Mouse (Mus musculus) yolk sac, embryonic 10.5 days (tissue): Measurements from ENCODE around the gene Pex5l.

Experiments
- DNase-seq: peaks from one replicate; pipeline ENCODE4 v3.0.0-alpha.2; 2017; ENCODE audit warnings: low spot score

The Pex5l gene

DNA sequence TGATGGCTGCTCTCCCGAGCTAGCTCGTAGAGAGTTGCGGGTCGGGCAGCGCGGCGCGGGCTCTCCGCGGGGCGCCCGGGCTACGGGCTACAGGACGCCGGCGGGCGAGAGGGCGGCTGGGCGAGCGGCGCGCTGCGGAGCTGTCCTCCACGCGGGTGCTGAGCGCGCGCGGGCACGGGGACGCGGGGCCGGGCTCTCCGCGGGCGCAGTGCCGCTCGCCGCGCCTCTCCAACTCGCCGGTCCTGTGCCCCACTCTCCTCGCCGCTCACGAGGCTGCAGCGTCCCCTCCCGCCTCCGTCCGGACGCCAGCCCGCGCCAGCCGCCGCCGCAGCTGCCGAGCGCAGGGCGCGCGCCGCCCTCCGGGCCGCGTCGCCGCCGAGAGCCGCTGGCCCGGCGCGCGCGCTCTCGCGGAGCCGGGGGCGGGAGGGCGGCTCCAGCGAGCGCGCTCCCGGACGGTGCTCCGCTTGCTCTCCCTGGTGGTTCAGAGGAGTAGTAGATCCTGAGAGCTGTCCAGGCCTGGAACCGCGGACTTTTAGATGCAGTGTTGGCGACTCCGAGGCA lies at the start of gene Pex5l:
Pex5l (minus strand) TSS at position 347 of the 561 bp plus-strand sequence.
- DNase-seq, result peak; percentile 54

DNA sequence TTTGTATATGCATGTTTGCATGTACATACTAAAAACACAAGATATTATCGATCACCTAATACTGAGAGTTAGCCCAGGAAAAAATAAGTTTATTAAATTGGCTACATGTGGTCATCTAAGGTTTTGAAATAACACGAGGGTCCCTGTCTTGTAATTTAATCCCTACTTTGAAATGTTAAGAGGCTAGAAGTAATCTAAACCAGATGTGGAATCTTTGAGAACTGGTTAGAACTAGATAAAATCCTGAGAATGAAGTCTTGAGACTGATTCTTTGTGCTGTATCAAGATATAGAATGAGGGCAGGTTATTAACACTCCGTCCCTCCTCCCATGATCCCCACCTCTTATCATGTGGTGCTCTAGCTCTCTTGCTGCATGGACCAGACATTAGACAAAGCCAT lies 22.1 kb upstream of the Pex5l start:
- no peak for DNase-seq

GRCm38 (mm10) chr3:33163821-33164220 lies 20.8 kb upstream of the Pex5l start:
- DNase-seq, result no peak

- no peak for DNase-seq
Observed at GRCm38 (mm10) chr3:33143592-33143991, 545 bp upstream of the Pex5l start.

GRCm38 (mm10) chr3:33142398-33142797 lies 649 bp downstream of the Pex5l start:
- peak; percentile 14 for DNase-seq

- DNase-seq, result no peak
Observed at GRCm38 (mm10) chr3:33129944-33130343, 13.1 kb downstream of the Pex5l start.

DNA sequence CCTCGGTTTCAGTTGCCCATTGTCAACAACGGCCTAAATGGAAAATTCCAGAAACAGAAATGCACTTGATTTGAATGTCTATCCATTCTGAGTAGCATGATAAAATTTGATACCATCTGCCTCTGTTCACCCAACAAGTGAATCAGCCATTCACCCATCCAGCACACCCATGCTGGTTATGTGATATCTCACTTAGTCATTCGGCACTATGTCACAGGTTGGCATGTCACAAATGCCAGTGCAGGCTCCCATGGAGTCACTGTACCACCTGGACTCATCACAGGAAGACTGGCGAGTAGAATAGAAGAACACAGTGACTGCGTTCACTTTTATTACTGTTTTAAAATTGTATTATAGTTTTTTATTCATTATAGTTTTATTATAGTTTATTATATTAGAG lies 18.3 kb downstream of the Pex5l start:
- no peak for DNase-seq

DNA sequence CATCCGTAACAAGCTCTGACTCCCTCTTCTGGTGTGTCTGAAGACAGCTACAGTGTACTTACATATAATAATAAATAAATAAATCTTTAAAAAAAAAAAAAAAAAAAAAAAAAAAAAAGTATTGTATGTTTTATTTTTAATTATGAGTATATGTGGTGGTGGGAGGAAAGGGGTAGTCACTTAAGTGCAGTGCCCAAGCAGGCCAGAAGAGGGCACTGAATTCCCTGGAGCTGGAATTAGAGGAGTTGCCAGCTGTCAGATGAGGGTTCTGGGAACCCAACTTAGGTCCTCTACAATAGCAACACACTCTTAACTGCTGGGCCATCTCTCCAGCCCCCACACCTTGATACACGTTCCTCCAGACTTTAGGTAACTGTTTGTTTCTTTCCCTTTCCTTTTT lies 37.3 kb downstream of the Pex5l start:
- no peak for DNase-seq

- DNase-seq, result no peak
Observed at GRCm38 (mm10) chr3:33103501-33103900, 39.5 kb downstream of the Pex5l start.

- no peak for DNase-seq
Observed at GRCm38 (mm10) chr3:33098550-33099295, 44.3 kb downstream of the Pex5l start.

GRCm38 (mm10) chr3:33093646-33094045 lies 49.4 kb downstream of the Pex5l start:
- no peak for DNase-seq

- no peak for DNase-seq
Observed at GRCm38 (mm10) chr3:33090001-33090400, 53.0 kb downstream of the Pex5l start.

GRCm38 (mm10) chr3:33089470-33089869 lies 53.6 kb downstream of the Pex5l start:
- no peak for DNase-seq

- no peak for DNase-seq
Observed at GRCm38 (mm10) chr3:33088276-33088675, 54.8 kb downstream of the Pex5l start.

GRCm38 (mm10) chr3:33082806-33083338 lies 60.2 kb downstream of the Pex5l start:
- no peak for DNase-seq

- no peak for DNase-seq
Observed at GRCm38 (mm10) chr3:33081793-33082192, 61.3 kb downstream of the Pex5l start.

GRCm38 (mm10) chr3:33079658-33080057 lies 63.4 kb downstream of the Pex5l start:
- DNase-seq, result no peak

DNA sequence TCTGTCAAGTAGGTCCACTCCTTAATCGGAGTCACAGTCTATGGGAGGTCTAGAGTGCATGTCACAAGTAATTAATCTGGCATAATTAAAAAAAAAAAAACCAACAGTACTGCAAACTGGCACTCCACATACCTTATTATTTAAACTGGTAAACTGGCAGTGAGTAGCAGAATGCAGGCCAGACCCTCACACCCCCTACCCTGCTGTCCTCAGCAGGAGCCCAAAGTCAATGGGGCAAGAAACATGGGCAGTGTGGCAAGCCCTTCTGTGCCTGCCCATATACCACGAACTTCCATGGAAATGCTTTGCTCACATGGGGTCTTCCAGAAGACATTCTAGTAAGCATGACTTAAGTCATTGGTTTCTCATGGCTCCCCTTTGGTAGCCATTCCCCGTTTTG lies 63.9 kb downstream of the Pex5l start:
- DNase-seq, result no peak

GRCm38 (mm10) chr3:33075696-33076095 lies 67.4 kb downstream of the Pex5l start:
- no peak for DNase-seq

GRCm38 (mm10) chr3:33074266-33074981 lies 68.6 kb downstream of the Pex5l start:
- no peak for DNase-seq

GRCm38 (mm10) chr3:33073905-33074265 lies 69.2 kb downstream of the Pex5l start:
- DNase-seq, result no peak

DNA sequence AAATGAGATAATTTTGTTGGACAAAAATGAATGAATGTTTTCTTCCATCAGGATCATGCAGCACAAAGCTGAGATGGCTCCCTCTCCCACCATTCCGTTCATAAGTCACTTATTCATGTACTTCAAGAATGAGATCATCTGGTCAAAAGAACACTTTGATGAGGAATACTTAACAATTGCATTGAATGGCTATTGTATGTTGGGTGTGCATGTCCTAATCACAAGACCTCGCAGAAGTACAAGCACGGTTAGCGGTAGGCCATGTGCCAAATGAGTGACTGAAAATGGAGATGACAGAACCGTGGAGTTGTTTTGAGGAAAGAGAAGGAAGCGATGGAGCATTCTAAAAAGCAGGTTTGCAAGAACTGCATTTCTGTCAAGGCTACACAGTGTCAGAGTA lies 72.3 kb downstream of the Pex5l start:
- no peak for DNase-seq

DNA sequence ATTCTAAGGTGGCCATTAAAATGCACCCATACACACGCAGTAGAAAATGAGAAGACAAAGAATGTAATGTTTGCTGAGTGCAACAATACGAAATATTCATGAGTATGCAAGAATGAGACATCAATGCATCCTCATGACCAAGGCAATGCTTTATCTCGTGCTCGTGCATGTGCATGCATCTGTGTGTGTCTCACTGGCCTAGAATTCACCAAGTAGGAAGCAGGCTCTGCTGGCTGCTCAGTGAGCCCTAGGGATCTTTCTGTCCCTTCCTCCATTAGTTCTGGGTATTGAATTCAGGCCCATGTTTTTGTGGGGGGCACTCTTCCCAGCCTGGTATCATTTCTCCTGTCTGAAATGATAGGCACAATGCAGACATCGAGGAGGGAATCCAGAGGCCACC lies 74.9 kb downstream of the Pex5l start:
- no peak for DNase-seq
